Mouse (Mus musculus) naive thymus-derived CD4-positive, alpha-beta T cell, adult 2 months (primary cell): ENCODE results near the gene Gps1.
A peak's percentile ranks its signal among the peaks of the same experiment; 100 is the strongest.
"Not testable (repeated sequence)": the region's sequence is repeated elsewhere in the genome, so short reads cannot be mapped to it uniquely, and the experiment has no call there.

Experiments
- DNase-seq: peaks from one replicate; pipeline ENCODE4 v3.0.0-alpha.2; 2011; ENCODE audit warnings: low read depth

Gene Gps1

DNA sequence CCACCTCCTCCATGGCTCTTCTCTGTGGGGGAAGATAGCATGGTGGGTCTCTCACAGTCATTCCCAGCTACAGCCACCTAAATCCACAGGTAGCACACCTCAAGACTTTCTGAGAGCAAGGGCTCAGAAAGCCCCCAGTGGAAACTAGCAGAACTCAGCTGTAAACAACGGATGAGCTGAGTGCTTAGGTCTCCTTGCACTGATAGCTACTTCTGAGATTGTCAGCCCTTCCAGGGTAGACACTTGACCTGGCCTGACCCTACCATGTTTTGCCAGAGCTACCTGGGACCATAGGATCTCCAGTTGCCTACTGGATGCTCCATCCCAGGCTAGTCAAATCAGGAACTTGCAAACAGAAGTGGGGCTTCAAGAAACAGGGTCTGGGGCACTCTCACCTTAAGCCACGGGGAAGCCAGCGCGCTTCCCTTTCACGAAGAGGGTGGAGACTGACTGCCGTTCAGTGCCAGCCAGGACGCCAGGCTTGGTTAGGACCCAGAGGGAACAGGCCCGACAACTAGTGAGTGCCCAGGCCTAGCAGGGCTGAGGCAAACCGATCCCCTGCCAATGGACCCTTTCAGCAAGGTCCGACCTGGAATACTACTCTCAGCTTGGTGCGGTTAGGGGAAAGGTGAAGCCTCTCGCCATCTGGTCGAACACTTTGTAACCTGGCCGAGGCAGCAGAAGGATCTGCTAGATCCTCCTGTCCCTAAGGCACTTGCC, 38.9 kb downstream of the Gps1 start:
- peak; percentile 37 for DNase-seq

DNA sequence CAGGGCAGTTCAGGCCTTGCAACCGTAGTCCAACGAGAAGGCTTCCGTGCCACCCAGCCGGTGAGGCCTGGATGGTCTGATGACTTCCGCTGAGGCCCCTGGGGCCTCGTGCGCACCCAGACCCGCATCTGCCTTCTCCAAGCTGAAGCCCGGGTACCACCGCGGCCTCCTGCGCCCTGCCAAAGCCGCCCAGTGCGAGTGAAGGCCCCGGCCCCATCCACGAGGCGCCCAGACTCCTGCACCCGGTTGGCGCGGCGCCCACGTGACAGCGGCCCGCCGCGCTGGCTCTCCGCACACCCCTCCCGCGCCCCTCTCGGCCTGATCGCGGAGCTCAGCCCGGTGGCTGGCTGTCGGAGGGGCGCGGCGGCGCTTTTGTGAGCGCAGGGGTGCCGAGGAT, 39.5 kb downstream of the Gps1 start:
- no peak for DNase-seq

DNA sequence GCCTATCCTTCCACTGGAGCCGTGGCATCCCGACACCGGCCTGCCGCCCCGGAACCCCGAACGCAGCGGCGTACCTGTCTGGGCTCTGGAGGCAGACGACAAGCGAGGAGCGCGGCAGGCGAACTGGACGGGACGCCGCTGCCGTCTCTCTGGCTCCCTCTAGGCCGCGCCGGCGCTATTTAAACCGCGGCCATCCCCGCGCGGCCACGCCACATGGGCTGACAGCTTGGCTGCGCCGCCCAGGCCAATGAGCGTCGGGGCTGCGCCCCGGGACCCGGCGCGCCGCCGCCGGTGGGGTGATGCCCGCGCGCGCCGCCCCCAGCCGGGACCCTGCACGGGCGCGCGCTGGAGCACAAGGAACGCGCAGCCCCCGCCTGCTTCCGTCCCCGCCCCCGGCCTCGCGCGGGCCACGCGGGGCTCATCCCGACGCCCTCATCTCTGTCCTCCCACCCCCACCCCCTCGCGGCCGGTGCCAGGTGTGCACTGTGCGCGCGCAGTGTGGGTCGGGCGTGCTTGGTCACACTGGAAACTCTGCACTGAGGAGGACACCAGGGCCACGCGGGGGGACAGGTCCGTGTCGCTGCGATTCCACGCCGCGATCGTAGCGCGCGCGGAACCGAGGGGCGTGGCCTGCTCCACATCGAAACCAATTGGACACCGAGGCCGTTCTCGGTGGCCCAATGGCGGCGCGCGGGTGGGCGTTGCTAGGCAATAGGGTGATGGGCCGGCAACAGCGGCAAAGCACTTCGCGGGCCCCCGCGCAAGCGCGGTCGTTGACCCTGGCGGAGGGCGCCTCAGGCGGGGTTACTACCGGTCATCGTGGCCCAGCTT, 40.1 kb downstream of the Gps1 start, which contains the start of gene Fasn:
Gene Fasn (minus strand): TSS at position 592 of the 831 bp plus-strand sequence.
- DNase-seq, result peak; percentile 96

DNA sequence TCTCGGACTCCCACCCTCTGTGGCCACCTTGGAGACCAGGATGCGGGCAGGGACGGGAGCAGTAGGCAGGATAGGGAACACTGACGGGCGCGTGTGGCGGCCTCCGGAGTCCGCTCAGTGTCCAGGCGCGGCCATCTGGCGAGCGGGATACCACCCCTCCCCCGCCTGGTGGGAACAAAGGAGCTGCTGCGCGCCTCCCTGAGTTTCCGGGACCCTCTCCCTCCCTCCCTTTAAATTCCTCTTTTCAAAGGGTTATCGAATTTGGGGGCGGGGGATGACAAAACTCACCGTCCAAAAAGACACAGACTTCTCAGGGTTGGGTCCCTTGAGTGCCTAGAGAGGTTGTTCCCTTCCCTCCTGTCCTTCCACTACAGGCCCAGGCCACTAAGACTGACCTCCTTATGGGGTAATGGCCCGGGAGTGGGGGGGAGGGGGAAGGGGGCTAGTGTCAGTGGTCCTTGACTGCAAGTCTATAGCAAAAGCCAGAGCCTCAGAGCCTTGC, 40.8 kb downstream of the Gps1 start:
- no peak for DNase-seq

DNA sequence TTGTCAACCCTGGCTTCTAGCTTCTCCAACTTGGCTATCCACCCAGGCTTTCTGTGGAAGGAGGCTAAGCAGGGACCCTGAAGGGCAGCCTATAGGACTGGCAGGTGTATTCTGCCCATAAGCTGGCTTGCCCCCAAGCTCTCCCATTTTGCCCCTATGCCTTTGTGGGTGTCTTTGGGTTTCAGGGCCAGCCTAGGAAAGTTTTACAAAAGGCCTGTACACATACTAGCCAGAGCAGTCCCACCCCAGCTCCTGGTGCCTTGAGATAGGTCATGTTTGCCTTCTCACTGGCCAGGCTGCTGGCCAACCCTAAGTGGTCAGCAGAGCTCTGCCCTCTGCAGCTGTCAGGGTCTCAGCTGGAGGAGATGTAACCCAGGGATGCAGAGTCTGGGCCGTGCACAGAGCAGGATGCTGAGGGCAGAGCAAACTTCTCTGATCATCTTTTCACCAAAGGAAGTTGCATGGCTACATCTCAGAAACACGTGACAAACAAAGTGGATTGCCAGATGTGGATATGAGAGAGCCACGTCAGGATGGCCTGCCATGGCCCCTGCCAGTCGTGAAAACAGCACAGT, 41.3 kb downstream of the Gps1 start:
- DNase-seq, result peak; percentile 67

DNA sequence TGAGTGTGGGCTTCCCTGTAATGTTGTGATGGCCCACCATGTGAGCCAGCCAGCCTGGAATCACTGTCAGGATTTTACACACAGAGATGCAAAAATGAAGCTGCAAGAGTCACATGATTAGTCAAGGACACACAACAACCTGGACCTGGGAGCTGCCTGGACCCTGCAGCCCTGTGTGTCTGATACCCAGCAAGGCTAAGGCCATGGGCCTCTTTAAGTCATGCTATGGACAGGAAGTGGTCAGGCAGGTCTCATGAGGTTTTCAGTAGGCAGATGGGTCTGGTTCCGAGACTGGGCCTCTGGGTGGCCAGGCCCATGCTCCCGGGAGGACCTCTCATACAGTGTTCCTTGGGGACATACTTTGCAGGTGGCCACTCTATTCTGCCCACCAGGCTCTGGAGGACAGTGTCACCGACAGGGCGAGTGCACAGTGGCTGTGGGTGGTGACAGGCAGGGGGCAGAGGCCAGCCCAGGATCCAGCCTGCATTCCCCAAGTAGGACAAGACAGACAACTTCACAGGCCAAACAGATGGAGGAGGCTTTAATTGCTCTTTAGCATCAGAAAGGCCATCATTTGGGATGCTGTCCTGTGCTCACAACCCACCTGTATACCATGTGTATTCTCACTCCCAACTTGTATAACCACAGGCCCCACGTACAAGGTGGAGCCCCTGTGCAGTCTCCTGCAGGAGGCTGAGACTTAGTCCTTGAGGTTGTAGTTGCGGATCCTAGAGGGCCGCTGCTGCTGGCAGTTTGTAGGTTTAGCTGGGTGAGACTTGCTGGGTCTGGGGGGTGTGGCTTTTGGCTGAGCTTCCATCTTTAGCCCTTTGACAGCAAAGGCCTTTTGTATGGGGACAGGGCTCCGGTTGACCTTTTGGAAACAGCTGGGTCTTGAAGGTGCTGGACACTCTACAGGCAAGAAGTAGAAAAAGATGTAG, 42.2 kb downstream of the Gps1 start:
- DNase-seq, result no peak

DNA sequence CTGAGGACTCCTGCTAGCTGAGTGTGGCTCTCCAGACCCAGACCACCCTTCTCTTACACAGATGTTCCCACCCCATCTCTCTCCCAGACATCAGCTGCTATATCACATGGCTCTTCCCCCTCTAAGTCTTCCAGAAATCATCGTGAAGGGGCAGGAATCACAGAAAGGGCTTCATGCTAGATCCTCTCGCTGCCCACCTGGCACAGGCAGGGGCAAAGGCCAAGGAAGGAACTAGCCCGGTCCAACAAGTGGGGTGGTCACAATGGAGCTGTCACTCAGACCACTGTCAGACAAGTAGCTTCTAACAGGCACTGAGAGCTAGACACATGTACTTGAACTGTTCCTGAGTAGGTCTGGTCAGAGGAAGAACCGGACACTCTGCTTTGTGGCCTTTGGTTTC, 44.3 kb downstream of the Gps1 start:
- DNase-seq, result no peak

DNA sequence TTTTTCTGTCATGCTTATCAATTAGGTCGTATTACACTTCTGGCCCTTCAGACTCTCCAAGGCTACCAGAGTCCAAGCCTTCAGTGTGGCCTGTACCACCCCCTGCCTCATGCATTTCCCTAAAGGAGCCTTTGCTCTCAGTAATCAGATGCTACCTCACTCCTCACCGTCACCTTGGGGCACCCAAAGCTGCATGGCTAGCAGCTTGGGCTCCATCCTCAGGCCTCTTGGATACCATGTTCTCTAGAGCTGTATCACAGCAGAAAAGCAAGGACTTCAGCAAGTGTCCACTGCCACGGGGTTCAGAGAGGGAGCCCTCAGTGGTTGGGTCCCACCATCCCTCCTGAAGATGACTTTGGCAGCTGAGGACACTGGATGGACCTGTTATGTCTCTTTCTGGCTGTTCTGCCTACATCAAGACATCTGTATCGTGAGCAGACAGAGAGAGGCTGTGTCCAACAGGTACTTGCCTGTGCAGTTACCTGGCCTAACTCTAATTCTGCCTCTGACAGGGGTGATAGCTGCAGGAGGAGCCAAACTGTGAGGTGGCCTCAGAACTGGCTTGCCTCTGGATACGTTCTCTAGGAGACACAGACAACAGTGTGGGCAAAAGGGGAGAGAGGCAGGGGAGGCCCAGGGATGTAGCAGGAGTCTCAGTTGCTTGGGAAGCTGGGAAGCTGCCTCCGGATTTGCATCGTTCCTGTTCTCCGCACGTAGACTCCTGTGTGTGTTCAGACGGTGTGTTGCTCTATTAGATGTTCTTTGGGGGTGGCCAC, 45.9 kb downstream of the Gps1 start:
- DNase-seq, result no peak

DNA sequence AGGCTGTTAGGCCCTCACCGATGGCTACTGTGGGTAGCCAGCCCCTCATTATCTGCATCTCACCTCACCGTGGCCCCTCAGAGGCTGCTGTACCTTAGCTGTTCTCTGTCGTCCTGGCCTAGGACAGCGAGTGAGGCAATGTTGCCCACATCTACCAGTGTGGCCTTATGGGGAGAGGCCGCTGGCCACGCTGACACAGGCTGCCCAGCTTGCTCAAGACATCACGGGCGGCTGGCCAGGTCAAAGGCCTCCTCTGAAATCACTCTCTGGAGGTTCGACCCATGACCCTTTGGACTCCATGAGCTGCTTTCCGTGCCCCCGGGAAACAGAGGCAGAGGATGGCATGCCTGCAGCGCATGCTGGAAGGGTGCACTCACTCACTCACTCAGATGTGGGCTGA, 46.6 kb downstream of the Gps1 start:
- DNase-seq, result no peak

DNA sequence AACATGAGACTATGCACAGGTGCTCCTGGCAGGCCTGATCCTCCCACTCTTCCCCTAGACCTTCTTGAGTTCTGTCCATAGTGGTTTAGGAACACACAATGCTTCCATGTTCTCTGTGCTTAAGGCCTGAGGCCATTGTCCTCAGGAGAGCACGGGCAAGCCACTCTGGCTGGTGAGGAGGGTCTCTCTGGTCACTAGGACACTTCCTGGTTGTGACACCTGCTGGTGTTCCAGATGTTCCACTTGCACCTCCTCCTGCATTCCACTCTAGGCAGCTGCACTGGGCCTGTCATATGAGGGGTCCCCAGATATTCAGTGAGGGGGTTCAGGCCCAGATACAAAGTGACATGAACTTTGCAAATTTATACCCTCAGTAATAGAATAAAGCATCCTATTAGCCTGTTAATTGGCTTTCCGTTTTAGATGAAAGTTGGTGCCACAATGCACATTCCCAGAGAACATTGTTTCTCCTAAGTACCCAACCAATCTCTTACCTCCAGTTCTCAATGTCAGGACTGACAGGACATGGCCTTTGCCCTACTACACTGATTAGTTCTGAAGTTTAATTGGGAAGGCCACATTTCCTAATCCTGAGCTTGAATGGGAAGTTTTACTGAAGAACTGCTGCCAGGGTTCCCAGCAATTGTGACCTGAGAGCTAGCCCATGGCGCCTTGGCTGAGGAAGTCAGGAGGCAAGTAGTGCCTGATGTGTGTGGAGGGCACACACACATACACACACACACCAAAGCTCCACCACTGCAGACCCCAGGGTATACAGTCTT, 47.8 kb downstream of the Gps1 start:
- no peak for DNase-seq

DNA sequence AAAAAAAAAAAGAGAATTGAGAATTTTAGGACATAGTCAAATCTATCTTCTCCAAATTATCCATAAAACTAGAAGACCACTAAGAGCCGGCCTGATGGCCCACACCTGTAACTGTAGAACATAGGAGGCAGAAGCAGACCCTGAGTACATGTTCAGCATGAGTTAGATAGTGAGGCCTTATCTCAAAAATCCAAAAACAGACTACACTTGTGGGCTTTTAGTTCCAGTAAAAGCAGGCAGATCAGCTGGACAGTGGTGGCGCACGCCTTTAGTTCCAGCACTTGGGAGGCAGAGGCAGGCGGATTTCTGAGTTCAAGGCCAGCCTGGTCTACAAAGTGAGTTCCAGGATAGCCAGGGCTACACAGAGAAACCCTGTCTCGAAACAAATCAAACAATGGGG, 48.9 kb downstream of the Gps1 start:
- DNase-seq, result not testable (repeated sequence)

DNA sequence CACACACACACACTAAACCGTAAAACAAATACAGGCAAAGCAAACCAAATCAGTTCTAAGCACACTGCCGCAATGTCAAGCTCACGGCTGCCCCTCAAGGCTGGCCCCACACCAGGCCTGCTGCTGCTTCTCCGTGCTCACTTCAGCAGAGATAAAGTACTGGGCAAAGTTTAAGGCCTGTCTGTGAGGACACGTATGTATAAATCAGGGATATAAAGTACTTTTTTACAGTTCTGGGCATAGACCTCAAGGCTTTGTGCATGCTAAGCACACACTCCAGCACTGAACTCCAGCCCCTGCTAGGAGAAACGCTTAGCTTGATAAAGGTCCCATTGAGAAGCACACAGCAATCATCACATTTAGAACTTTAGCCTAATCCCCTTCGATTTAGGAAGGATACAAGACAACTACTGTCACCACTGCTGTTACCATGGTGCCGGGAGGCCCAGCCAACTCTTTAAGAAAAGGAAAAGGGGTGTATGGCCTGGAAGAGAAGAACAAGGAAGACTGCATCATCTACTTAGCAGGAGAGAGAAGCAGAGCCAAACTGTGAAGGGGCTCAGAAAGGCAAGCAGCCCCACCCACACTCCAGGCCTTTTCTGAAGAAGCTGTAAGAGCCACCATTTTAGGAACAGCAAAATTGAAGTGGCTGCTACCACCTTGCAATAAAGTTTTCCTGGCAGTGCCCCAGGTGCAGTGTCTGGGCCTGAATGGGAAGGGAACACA, 49.6 kb downstream of the Gps1 start:
- no peak for DNase-seq
